ENCODE assay signal across 9 mouse cellular contexts in genomic region chr13:98588480-98588879, GRCm38 (mm10). TPM values are rescaled to one million over a fixed set of nuclear protein-coding genes. Genes with fewer than 3 reads are reported as not detected.
DNase-seq lines count a peak whose midpoint lies in the region; ATAC-seq and TF ChIP-seq lines count a peak whose summit lies in the region.
"Had no signal": no experiment of that assay in that cellular context is flagged by ENCODE, and none has a peak within 500 bp of the region (broad histone marks: within the 10 kb centered on the region; RNA-seq: fewer than 3 reads in every experiment).

No protein-coding gene starts in this region.

- no peaks in the 10 kb centered on the region for H3K9me3 ChIP-seq in kidney, postnatal 0 days (replicated peaks; ENCODE audit: low read length)
- no peaks in the 10 kb centered on the region for H3K9me3 ChIP-seq in embryonic facial prominence, embryonic 11.5 days (replicated peaks; ENCODE audit: control insufficient read depth, low read length)
- no peaks in the 10 kb centered on the region for H3K9me3 ChIP-seq in intestine, embryonic 14.5 days (ENCODE audit: control insufficient read depth, low read length)
- no peaks in the 10 kb centered on the region for H3K9me3 ChIP-seq in neural tube, embryonic 12.5 days

- 0 out of 2 replicates have a peak overlapping the region, but pooled peaks have one; percentile 35 for H3K9ac ChIP-seq in kidney, postnatal 0 days (ENCODE audit: low read depth, low read length)
- H3K9ac ChIP-seq in embryonic facial prominence, embryonic 11.5 days (replicated peaks; ENCODE audit: low read length) = peak overlapping the region; percentile 67
- peak overlapping the region; percentile 39 for H3K9ac ChIP-seq in intestine, embryonic 14.5 days (ENCODE audit: low read length)
- H3K9ac ChIP-seq in neural tube, embryonic 12.5 days = peak overlapping the region; percentile 33; the same call in 1 of the 2 replicates

- peaks cover 8% of the 10 kb centered on the region; the same call in 1 of the 2 replicates for H3K4me1 ChIP-seq in kidney, postnatal 0 days (replicated peaks; ENCODE audit: insufficient read depth, low read length)
- H3K4me1 ChIP-seq in embryonic facial prominence, embryonic 11.5 days (ENCODE audit: control insufficient read depth, insufficient read depth, low read length) = peaks cover 2% of the 10 kb centered on the region
- peaks cover 33% of the 10 kb centered on the region for H3K4me1 ChIP-seq in intestine, embryonic 14.5 days (replicated peaks; ENCODE audit: control insufficient read depth, insufficient read depth, low read length)
- peaks cover 12% of the 10 kb centered on the region for H3K4me1 ChIP-seq in neural tube, embryonic 12.5 days

- 19% methylated on average over 12 of the region's 12 CpGs for WGBS in kidney, postnatal 0 days
- under 1% methylated on average over 12 of the region's 12 CpGs for WGBS in embryonic facial prominence, embryonic 11.5 days
- 15% methylated on average over 12 of the region's 12 CpGs for WGBS in intestine, embryonic 14.5 days
- 2% methylated on average over 12 of the region's 12 CpGs for WGBS in neural tube, embryonic 12.5 days

- peaks cover 18% of the 10 kb centered on the region for H3K27me3 ChIP-seq in kidney, postnatal 0 days (ENCODE audit: insufficient read depth, low read length)
- H3K27me3 ChIP-seq in embryonic facial prominence, embryonic 11.5 days (ENCODE audit: control insufficient read depth, insufficient read depth, low read length) = peaks cover 5% of the 10 kb centered on the region
- H3K27me3 ChIP-seq in intestine, embryonic 14.5 days (replicated peaks; ENCODE audit: control insufficient read depth, insufficient read depth, low read length) = peaks cover 26% of the 10 kb centered on the region
- H3K27me3 ChIP-seq in neural tube, embryonic 12.5 days (replicated peaks) = peaks cover 22% of the 10 kb centered on the region
- H3K27me3 ChIP-seq: Patski had no signal

- H3K4me2 ChIP-seq in kidney, postnatal 0 days (ENCODE audit: low read length) = peak overlapping the region; percentile 79
- peak overlapping the region; percentile 88 for H3K4me2 ChIP-seq in embryonic facial prominence, embryonic 11.5 days (ENCODE audit: low read depth, low read length)
- peak overlapping the region; percentile 83 for H3K4me2 ChIP-seq in intestine, embryonic 14.5 days (ENCODE audit: low read length)
- H3K4me2 ChIP-seq in neural tube, embryonic 12.5 days (replicated peaks) = peak overlapping the region; percentile 82

- no peaks in the 10 kb centered on the region for H3K36me3 ChIP-seq in kidney, postnatal 0 days (ENCODE audit: insufficient read depth, low read length)
- H3K36me3 ChIP-seq in embryonic facial prominence, embryonic 11.5 days (replicated peaks; ENCODE audit: control insufficient read depth, insufficient read depth, low read depth, low read length) = no peaks in the 10 kb centered on the region
- no peaks in the 10 kb centered on the region for H3K36me3 ChIP-seq in intestine, embryonic 14.5 days (ENCODE audit: control insufficient read depth, insufficient read depth, low read length)
- H3K36me3 ChIP-seq in neural tube, embryonic 12.5 days = no peaks in the 10 kb centered on the region

- no peak for TF ChIP-seq CTCF in kidney, postnatal 0 days (IDR thresholded peaks at IDR 0.05; ENCODE audit: low read depth)

- no peak overlapping the region for H3K27ac ChIP-seq in kidney, postnatal 0 days
- 0 out of 2 replicates have a peak overlapping the region, but pooled peaks have one; percentile 9 for H3K27ac ChIP-seq in embryonic facial prominence, embryonic 11.5 days (replicated peaks; ENCODE audit: low read depth, low read length)
- H3K27ac ChIP-seq in intestine, embryonic 14.5 days (ENCODE audit: low read depth) = 0 out of 2 replicates have a peak overlapping the region, but pooled peaks have one; percentile 18
- H3K27ac ChIP-seq in neural tube, embryonic 12.5 days = no peak overlapping the region

- ATAC-seq in kidney, postnatal 0 days (replicated peaks; ENCODE audit: low FRiP score, low read depth) = no peak
- no peak; the same call in 1 of the 2 replicates for ATAC-seq in embryonic facial prominence, embryonic 11.5 days (replicated peaks; ENCODE audit: insufficient number of reproducible peaks, low FRiP score, low TSS enrichment, low read depth)
- ATAC-seq in intestine, embryonic 14.5 days (replicated peaks; ENCODE audit: low FRiP score, low TSS enrichment, low read depth) = peak; percentile 10; the same call in 1 of the 2 replicates
- ATAC-seq in neural tube, embryonic 12.5 days (ENCODE audit: low FRiP score, low read depth) = no peak; the same call in 1 of the 2 replicates
- ATAC-seq: Patski had no signal

- peak; percentile 24 for DNase-seq in kidney, postnatal 0 days (ENCODE audit: low spot score)
- no peak for DNase-seq in kidney, adult 11 months
- DNase-seq in embryonic facial prominence, embryonic 11.5 days (ENCODE audit: low spot score) = no peak
- no peak for DNase-seq in intestine, embryonic 14.5 days (ENCODE audit: low spot score)
- DNase-seq in embryo, embryonic 10 days (ENCODE audit: low spot score) = no peak
- no peak for DNase-seq in left cerebral cortex, postnatal 25 days (ENCODE audit: low spot score in 2 of 2)
- no peak for DNase-seq in adrenal gland, postnatal 14 days

- intact Hi-C loops in left cerebral cortex, postnatal 25 days (cut with DNase I) = loop anchor here (5.0 kb wide), 2 partner anchors 86 to 236 kb away; partner anchors contain the start of gene Foxd1

- H3K4me3 ChIP-seq in kidney, postnatal 0 days (replicated peaks; ENCODE audit: low read depth, low read length) = peak overlapping the region; percentile 37
- peak overlapping the region; percentile 39 for H3K4me3 ChIP-seq in embryonic facial prominence, embryonic 11.5 days (ENCODE audit: low read depth, low read length)
- H3K4me3 ChIP-seq in intestine, embryonic 14.5 days (ENCODE audit: low read depth, low read length) = peak overlapping the region; percentile 39
- H3K4me3 ChIP-seq in neural tube, embryonic 12.5 days = peak overlapping the region; percentile 41; the same call in 1 of the 2 replicates

RNA-seq across cellular contexts. Expression of gene Tmem174, which starts 48.7 kb away (rescaled TPM):
- polyA plus RNA-seq in kidney, postnatal 0 days (2015; fragmentation: Nextera tagmentation; extraction: Ambion mirVana) = 102 and 105 TPM in 2 replicates
- not detected in 2 replicates for polyA plus RNA-seq in embryonic facial prominence, embryonic 11.5 days (2014; fragmentation: Nextera tagmentation; extraction: Ambion mirVana)
- polyA plus RNA-seq in intestine, embryonic 14.5 days (2014; fragmentation: Nextera tagmentation; extraction: Ambion mirVana) = 0.15 and 0.20 TPM in 2 replicates
- not detected in 2 replicates for polyA plus RNA-seq in neural tube, embryonic 12.5 days (2016; fragmentation: Nextera tagmentation; extraction: Ambion mirVana)
- total RNA-seq in left cerebral cortex, postnatal 25 days (2021) = under 1 TPM in 1 of 2 experiments, not detected in 1; 0.23 TPM
- not detected in 2 replicates for total RNA-seq in adrenal gland, postnatal 14 days (2021)
- polyA plus RNA-seq: Patski had no signal

Comparison
In these comparisons a context has a peak if more than half of its experiments do, and no peak if none do; other contexts are left out.
1. H3K27ac ChIP-seq: peak in embryonic facial prominence, embryonic 11.5 days (single experiment) and intestine, embryonic 14.5 days (single experiment); none in kidney, postnatal 0 days (single experiment) and neural tube, embryonic 12.5 days (single experiment).
2. RNA of gene Tmem174, which starts 48.7 kb away (polyA plus RNA-seq): 102 to 105 TPM in kidney, postnatal 0 days; 0.15 to 0.20 TPM in intestine, embryonic 14.5 days, not detected in embryonic facial prominence, embryonic 11.5 days and not detected in neural tube, embryonic 12.5 days; every median in the first group is over 10 times any median in the second.
3. Peak in every context shown above with its lines, with median percentiles within 50 percentile points of each other: H3K4me2 ChIP-seq, H3K4me3 ChIP-seq and H3K9ac ChIP-seq.